Mouse (Mus musculus) C2C12 (cell line): ENCODE measurements around the gene Smim24.

ENCODE experiments used
- CTCF ChIP-seq: IDR thresholded peaks from one replicate; pipeline ENCODE4 v1.5.1; 2011; ENCODE audit not compliant: control insufficient read depth, insufficient read depth, insufficient read length
- FOSL1 ChIP-seq: IDR thresholded peaks from one replicate; pipeline ENCODE4 v1.8.0; 2011; ENCODE audit warnings: mild to moderate bottlenecking, low read length; ENCODE audit not compliant: poor library complexity, insufficient read depth, severe bottlenecking
- USF1 ChIP-seq: IDR thresholded peaks from one replicate; pipeline ENCODE4 v1.6.1; 2011; ENCODE audit warnings: low read depth, mild to moderate bottlenecking, control low read depth, moderate library complexity

DNA sequence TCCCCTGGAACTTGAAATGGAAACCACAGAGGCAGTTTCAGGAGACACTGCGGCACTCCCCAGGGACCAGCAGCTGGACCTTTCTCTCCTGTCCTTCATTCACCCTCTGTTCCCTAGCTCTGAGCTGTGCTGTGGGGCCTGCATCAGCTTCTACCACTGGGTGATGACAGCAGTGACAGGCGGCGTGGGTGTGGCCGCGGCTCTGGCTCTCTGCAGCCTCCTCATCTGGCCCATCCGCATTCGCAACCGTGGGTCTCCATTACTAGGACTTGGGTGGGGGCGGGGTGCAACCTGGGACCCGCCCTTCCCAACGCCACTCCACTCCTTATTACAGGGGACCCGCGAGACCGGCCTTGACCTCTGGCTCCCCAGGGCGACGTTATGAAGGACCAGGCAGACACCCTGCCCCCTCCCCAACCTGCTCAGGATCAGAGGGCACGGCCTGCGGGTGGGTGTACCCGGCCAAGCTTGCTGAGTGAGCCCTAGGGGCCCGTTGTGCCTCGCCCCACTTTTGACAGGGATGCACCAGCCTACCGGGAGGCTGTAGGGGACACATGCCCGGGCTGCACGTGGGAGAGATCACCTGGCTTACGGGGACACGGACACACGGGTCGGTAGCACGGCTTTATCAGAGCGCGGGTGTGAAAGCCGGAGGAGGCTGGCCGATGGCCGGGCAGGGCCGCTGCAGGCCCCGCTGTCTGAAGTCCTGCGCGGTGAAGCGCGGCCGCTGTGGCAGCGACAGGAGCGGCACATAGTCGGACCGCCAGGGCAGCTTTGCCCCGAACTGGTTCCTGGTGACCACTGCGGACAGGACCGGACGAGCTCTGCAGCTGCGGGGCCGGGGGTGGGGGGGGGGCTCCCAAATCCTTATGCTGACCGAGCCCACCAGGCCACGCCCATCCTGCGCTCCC is 29.2 kb upstream of the Smim24 start:
- TF ChIP-seq FOSL1 (no peak), CTCF (no peak), USF1 (no peak)
